11 mouse cellular contexts compared by ENCODE assay signal in genomic region chr17:27435799-27436198, GRCm38 (mm10).
DNase-seq lines count a peak whose midpoint lies in the region; ATAC-seq lines count a peak whose summit lies in the region.
"Had no signal": no experiment of that assay in that cellular context is flagged by ENCODE, and none has a peak within 500 bp of the region (broad histone marks: within the 10 kb centered on the region; RNA-seq: fewer than 3 reads in every experiment).

No protein-coding gene starts in this region.

- H3K4me2 ChIP-seq in midbrain, embryonic 15.5 days: no peak overlapping the region
- H3K4me2 ChIP-seq in midbrain, embryonic 16.5 days (ENCODE audit: low read length): no peak overlapping the region
- no peak overlapping the region for H3K4me2 ChIP-seq in hindbrain, embryonic 14.5 days (replicated peaks)
- H3K4me2 ChIP-seq: liver, embryonic 13.5 days had no signal

- H3K4me1 ChIP-seq in midbrain, embryonic 15.5 days: peaks cover 25% of the 10 kb centered on the region
- peaks cover 10% of the 10 kb centered on the region for H3K4me1 ChIP-seq in midbrain, embryonic 16.5 days (ENCODE audit: control insufficient read depth, insufficient read depth, low read length)
- H3K4me1 ChIP-seq in hindbrain, embryonic 14.5 days (replicated peaks; ENCODE audit: control insufficient read depth, insufficient read depth, low read length): peaks cover 19% of the 10 kb centered on the region
- H3K4me1 ChIP-seq: liver, embryonic 13.5 days had no signal

- no peaks in the 10 kb centered on the region for H3K36me3 ChIP-seq in midbrain, embryonic 15.5 days (replicated peaks)
- peaks cover 3% of the 10 kb centered on the region; the same call in 1 of the 2 replicates for H3K36me3 ChIP-seq in midbrain, embryonic 16.5 days (ENCODE audit: control insufficient read depth, insufficient read depth, low read length)
- no peaks in the 10 kb centered on the region for H3K36me3 ChIP-seq in hindbrain, embryonic 14.5 days (replicated peaks; ENCODE audit: control insufficient read depth, insufficient read depth)
- H3K36me3 ChIP-seq: liver, embryonic 13.5 days had no signal

- H3K27ac ChIP-seq in midbrain, embryonic 15.5 days: 0 out of 2 replicates have a peak overlapping the region, but pooled peaks have one; percentile 12
- H3K27ac ChIP-seq in midbrain, embryonic 16.5 days (ENCODE audit: low read length): no peak overlapping the region
- no peak overlapping the region for H3K27ac ChIP-seq in hindbrain, embryonic 14.5 days
- H3K27ac ChIP-seq: liver, embryonic 13.5 days had no signal

- H3K4me3 ChIP-seq in midbrain, embryonic 15.5 days: no peak overlapping the region
- no peak overlapping the region for H3K4me3 ChIP-seq in midbrain, embryonic 16.5 days (ENCODE audit: low read depth, low read length)
- H3K4me3 ChIP-seq in hindbrain, embryonic 14.5 days (replicated peaks; ENCODE audit: low read length): no peak overlapping the region
- H3K4me3 ChIP-seq: liver, embryonic 13.5 days had no signal

- ATAC-seq in midbrain, embryonic 15.5 days (replicated peaks): no peak
- ATAC-seq in midbrain, embryonic 16.5 days: no peak
- no peak for ATAC-seq in hindbrain, embryonic 14.5 days (ENCODE audit: low FRiP score)

- 18% methylated on average over 13 of the region's 13 CpGs for WGBS in midbrain, embryonic 15.5 days
- 16% methylated on average over 13 of the region's 13 CpGs for WGBS in midbrain, embryonic 16.5 days
- 22% methylated on average over 13 of the region's 13 CpGs for WGBS in hindbrain, embryonic 14.5 days

- no peaks in the 10 kb centered on the region for H3K9me3 ChIP-seq in midbrain, embryonic 15.5 days
- no peaks in the 10 kb centered on the region for H3K9me3 ChIP-seq in midbrain, embryonic 16.5 days (replicated peaks; ENCODE audit: control insufficient read depth, low read length, poor library complexity, severe bottlenecking)
- H3K9me3 ChIP-seq in hindbrain, embryonic 14.5 days (ENCODE audit: control insufficient read depth, low read length): no peaks in the 10 kb centered on the region
- H3K9me3 ChIP-seq: liver, embryonic 13.5 days had no signal

- no peak overlapping the region for H3K9ac ChIP-seq in midbrain, embryonic 15.5 days
- H3K9ac ChIP-seq in midbrain, embryonic 16.5 days (ENCODE audit: low read depth, low read length): no peak overlapping the region
- H3K9ac ChIP-seq in hindbrain, embryonic 14.5 days: no peak overlapping the region; the same call in 1 of the 2 replicates
- H3K9ac ChIP-seq: liver, embryonic 13.5 days had no signal

- H3K27me3 ChIP-seq in midbrain, embryonic 15.5 days (replicated peaks): no peaks in the 10 kb centered on the region
- no peaks in the 10 kb centered on the region for H3K27me3 ChIP-seq in midbrain, embryonic 16.5 days (ENCODE audit: control insufficient read depth, insufficient read depth, low read depth, low read length)
- no peaks in the 10 kb centered on the region; the same call in 1 of the 2 replicates for H3K27me3 ChIP-seq in hindbrain, embryonic 14.5 days (ENCODE audit: control insufficient read depth, insufficient read depth, low read length)
- H3K27me3 ChIP-seq: liver, embryonic 13.5 days had no signal

- DNase-seq in embryo, embryonic 10 days (ENCODE audit: low spot score): peak; percentile 11
- no peak for DNase-seq in embryo, embryonic 9.5 days (ENCODE audit: extremely low spot score)
- peak; percentile 55 for DNase-seq in hindbrain, embryonic 14.5 days (ENCODE audit: low spot score)
- no peak for DNase-seq in layer of hippocampus, postnatal 10 days (ENCODE audit: low spot score in 2 of 2)
- no peak for DNase-seq in thymus, postnatal 14 days
- no peak for DNase-seq in lung, postnatal 10 days
- DNase-seq: heart, postnatal 14 days; liver, embryonic 13.5 days; lung, postnatal 36 days had no signal

Comparison
In these comparisons a context has a peak if more than half of its experiments do, and no peak if none do; other contexts are left out.
1. DNase-seq: peak in embryo, embryonic 10 days (single experiment) and hindbrain, embryonic 14.5 days (single experiment); none in embryo, embryonic 9.5 days (single experiment), layer of hippocampus, postnatal 10 days (0 of 2), thymus, postnatal 14 days (single experiment) and lung, postnatal 10 days (single experiment).